21 mouse cellular contexts compared by ENCODE assay signal in the genomic region with DNA sequence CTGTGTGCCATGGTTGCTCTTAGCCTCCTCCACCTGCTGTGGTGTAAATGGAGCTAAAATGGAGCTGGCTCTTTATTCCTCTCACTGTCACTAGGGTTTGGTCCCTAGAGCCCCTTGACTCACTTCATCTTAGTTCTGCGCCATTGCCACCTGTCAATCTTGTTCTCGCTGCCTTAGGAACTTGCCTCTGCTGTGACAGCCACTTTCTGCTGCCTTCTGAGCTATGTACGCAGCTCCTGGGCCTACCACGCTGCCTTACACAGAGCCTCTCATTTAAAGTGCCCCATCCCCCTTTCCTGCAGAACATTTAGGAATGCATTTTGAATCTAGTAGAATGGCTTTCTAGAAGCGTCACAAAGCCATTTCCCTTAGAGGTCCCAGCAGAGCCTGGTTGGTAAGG. TPM values are rescaled to one million over a fixed set of nuclear protein-coding genes. Genes with fewer than 3 reads are reported as not detected.
"Had no signal": no experiment of that assay in that cellular context is flagged by ENCODE, and none has a peak within 500 bp of the region (broad histone marks: within the 10 kb centered on the region; RNA-seq: fewer than 3 reads in every experiment).

No protein-coding gene starts in this region.

- H3K27ac ChIP-seq: layer of hippocampus, adult 2 months; limb, embryonic 12.5 days; liver, embryonic 13.5 days; lung, embryonic 15.5 days; macrophage; stomach, embryonic 15.5 days had no signal

- H3K4me1 ChIP-seq: limb, embryonic 12.5 days; liver, embryonic 13.5 days; lung, embryonic 15.5 days; stomach, embryonic 15.5 days had no signal

- H3K9me3 ChIP-seq: limb, embryonic 12.5 days; liver, embryonic 13.5 days; lung, embryonic 15.5 days; megakaryocyte, embryonic 14.5 days; stomach, embryonic 15.5 days had no signal

- H3K9ac ChIP-seq: limb, embryonic 12.5 days; liver, embryonic 13.5 days; liver, postnatal 0 days; lung, embryonic 15.5 days; stomach, embryonic 15.5 days had no signal

- DNase-seq: kidney, adult 18-20 months; kidney, postnatal 10 days; kidney, postnatal 4 days; liver; liver, embryonic 13.5 days; liver, postnatal 0 days; lung, postnatal 14 days; right cerebral cortex, postnatal 14 days; thymus, adult 2 months; thymus, postnatal 25 days had no signal

- H3K4me2 ChIP-seq: limb, embryonic 12.5 days; liver, embryonic 13.5 days; lung, embryonic 15.5 days; stomach, embryonic 15.5 days had no signal

- H3K27me3 ChIP-seq: limb, embryonic 12.5 days; liver, embryonic 13.5 days; lung, embryonic 15.5 days; megakaryocyte, embryonic 14.5 days; stomach, embryonic 15.5 days had no signal

- ATAC-seq: liver, postnatal 0 days had no signal

- H3K4me3 ChIP-seq: layer of hippocampus, adult 2 months; limb, embryonic 12.5 days; liver, embryonic 13.5 days; lung, embryonic 15.5 days; megakaryocyte, embryonic 14.5 days; myocyte; stomach, embryonic 15.5 days had no signal

RNA-seq across cellular contexts. Expression of gene Ttc24, which starts 16.0 kb away (rescaled TPM):
- polyA plus RNA-seq: kidney, embryonic 14.5 days; limb, embryonic 12.5 days; liver, embryonic 13.5 days; liver, postnatal 0 days; lung, embryonic 15.5 days; macrophage; myocyte; neural tube, embryonic 11.5 days; spleen, adult 2 months; stomach, embryonic 15.5 days; urinary bladder, adult 2 months had no signal
